Mouse (Mus musculus) frontal cortex, adult 2 months (tissue): ENCODE measurements at regions not wholly inside any gene's neighbourhood (a gene's known extent, or its start where the extent isn't known, plus 50 kb on each side); places are given as distances from the start of the nearest gene placed in this dataset.

Experiments
- DNase-seq, 2 experiments: peaks; one replicate each; pipeline ENCODE4 v3.0.0; 2022; ENCODE audit warnings: low spot score in 1 of 2; ENCODE audit errors: extremely low spot score in 1 of 2

GRCm38 (mm10) chr8:89664911-89665689, 621.1 kb upstream of the Sall1 start:
- DNase-seq: no peak

- no peak for DNase-seq
These were observed 619.9 kb upstream of the Sall1 start for GRCm38 (mm10) chr8:89663859-89664258.

GRCm38 (mm10) chr8:89658998-89659944, 615.3 kb upstream of the Sall1 start:
- no peak for DNase-seq

GRCm38 (mm10) chr8:89655369-89655768, 611.4 kb upstream of the Sall1 start:
- no peak for DNase-seq

- DNase-seq: no peak
These were observed 605.4 kb upstream of the Sall1 start for GRCm38 (mm10) chr8:89649207-89649890.

GRCm38 (mm10) chr8:89646946-89647345, 603.0 kb upstream of the Sall1 start:
- DNase-seq: no peak

- DNase-seq: no peak
These were observed 597.4 kb upstream of the Sall1 start for GRCm38 (mm10) chr8:89641339-89641738.

GRCm38 (mm10) chr8:89634864-89635263, 590.9 kb upstream of the Sall1 start:
- no peak for DNase-seq

- no peak for DNase-seq
These were observed 588.3 kb upstream of the Sall1 start for GRCm38 (mm10) chr8:89632304-89632703.

GRCm38 (mm10) chr8:89630540-89630939, 586.6 kb upstream of the Sall1 start:
- DNase-seq: no peak

- DNase-seq: no peak
These were observed 574.1 kb upstream of the Sall1 start for GRCm38 (mm10) chr8:89618089-89618488.

- DNase-seq: no peak
These were observed 572.0 kb upstream of the Sall1 start for GRCm38 (mm10) chr8:89615863-89616558.

GRCm38 (mm10) chr8:89609074-89609473, 565.1 kb upstream of the Sall1 start:
- no peak for DNase-seq

GRCm38 (mm10) chr8:89605905-89606468, 562.0 kb upstream of the Sall1 start:
- no peak for DNase-seq

GRCm38 (mm10) chr8:89604461-89604860, 560.5 kb upstream of the Sall1 start:
- DNase-seq: no peak

- DNase-seq: no peak
These were observed 552.4 kb upstream of the Sall1 start for GRCm38 (mm10) chr8:89596380-89596779.

GRCm38 (mm10) chr8:89583091-89583490, 539.1 kb upstream of the Sall1 start:
- no peak for DNase-seq

GRCm38 (mm10) chr8:89582566-89582965, 538.6 kb upstream of the Sall1 start:
- DNase-seq: no peak

GRCm38 (mm10) chr8:89571816-89572215, 527.9 kb upstream of the Sall1 start:
- DNase-seq: peak; percentile 17 to 85
